ENCODE assay signal across 19 mouse cellular contexts in the genomic region with DNA sequence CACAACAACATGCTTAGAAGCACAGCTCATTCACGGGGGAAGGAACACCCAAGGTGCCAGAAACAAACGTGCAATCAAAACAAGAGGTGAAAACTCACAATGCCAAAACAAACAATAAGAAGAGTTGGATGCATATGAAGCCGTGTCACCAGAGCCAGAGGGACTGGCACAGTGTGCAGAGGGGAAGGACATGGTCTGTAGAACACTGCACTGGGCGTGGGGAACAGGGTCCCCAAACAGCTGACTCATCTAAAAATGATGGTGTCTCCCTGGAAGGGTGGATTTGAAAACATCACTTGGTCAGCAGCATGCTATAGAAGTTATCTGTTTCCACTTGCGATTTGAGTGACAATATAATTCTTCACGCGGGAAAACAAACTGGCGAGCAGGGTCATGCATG.
"Had no signal": no experiment of that assay in that cellular context is flagged by ENCODE, and none has a peak within 500 bp of the region (broad histone marks: within the 10 kb centered on the region; RNA-seq: fewer than 3 reads in every experiment).

No protein-coding gene starts in this region.

- H3K27me3 ChIP-seq: midbrain, embryonic 12.5 days; neural tube, embryonic 13.5 days; neural tube, embryonic 15.5 days had no signal

- H3K9ac ChIP-seq: lung, embryonic 14.5 days; midbrain, embryonic 12.5 days; neural tube, embryonic 13.5 days; neural tube, embryonic 15.5 days had no signal

- DNase-seq: lung, adult 18-20 months; lung, embryonic 14.5 days; lung, postnatal 10 days; lung, postnatal 4 days; midbrain, embryonic 14.5 days; retina, postnatal 1 day; right cerebral cortex, adult 18-20 months; right cerebral cortex, postnatal 25 days; right cerebral cortex, postnatal 4 days; spleen, adult 18-20 months; thymus, adult 18-20 months; thymus, postnatal 14 days; thymus, postnatal 36 days had no signal

- H3K27ac ChIP-seq: midbrain, embryonic 10.5 days; midbrain, embryonic 12.5 days; neural tube, embryonic 13.5 days; neural tube, embryonic 15.5 days had no signal

- H3K9me3 ChIP-seq: midbrain, embryonic 10.5 days; midbrain, embryonic 12.5 days; neural tube, embryonic 13.5 days; neural tube, embryonic 15.5 days had no signal

- H3K36me3 ChIP-seq: midbrain, embryonic 10.5 days; midbrain, embryonic 12.5 days; neural tube, embryonic 13.5 days; neural tube, embryonic 15.5 days had no signal

- H3K4me3 ChIP-seq: midbrain, embryonic 10.5 days; midbrain, embryonic 12.5 days; myocyte; neural tube, embryonic 13.5 days; neural tube, embryonic 15.5 days had no signal

- ATAC-seq: midbrain, embryonic 16.5 days had no signal

- H3K4me1 ChIP-seq: midbrain, embryonic 10.5 days; midbrain, embryonic 12.5 days had no signal

- H3K4me2 ChIP-seq: lung, embryonic 14.5 days; midbrain, embryonic 12.5 days; neural tube, embryonic 13.5 days; neural tube, embryonic 15.5 days had no signal
